ENCODE assay signal across 22 mouse cellular contexts in the genomic region with DNA sequence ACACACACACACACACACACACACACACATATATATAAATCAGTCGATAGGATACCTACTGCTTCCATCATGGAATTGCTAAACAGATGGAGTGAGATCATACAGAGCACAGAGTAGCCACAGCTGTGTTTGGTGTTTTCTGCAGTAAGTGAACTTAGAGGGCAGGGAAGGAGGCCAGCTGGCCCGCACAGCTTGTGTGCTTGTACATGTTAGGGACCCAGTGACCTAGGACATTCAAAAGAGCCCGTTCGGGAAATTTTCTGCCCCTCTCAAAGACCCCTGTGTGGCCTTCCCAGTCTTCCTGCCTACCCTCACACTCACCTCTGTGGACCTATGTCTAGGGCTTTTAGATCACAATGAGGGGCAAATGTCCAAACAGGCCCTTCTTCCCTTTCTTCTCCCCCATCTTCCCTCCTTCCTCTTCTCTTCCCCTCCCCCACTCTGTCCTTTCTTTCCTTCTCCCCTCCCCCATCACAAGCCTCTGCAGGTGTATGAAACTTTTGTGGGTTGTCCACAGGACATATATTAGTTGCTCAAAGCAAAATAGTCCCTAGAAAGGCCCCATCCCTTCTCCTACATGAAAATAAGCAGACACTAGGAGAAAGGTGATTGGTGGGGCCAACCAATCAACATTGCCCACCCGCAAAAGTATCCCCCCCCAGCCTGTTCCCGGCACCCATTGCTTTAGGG. TPM values are rescaled to one million over a fixed set of nuclear protein-coding genes. Genes with fewer than 3 reads are reported as not detected.
A peak's percentile ranks its signal among the peaks of the same experiment; 100 is the strongest.
DNase-seq lines count a peak whose midpoint lies in the region; ATAC-seq and TF ChIP-seq lines count a peak whose summit lies in the region.
"Had no signal": no experiment of that assay in that cellular context is flagged by ENCODE, and none has a peak within 500 bp of the region (broad histone marks: within the 10 kb centered on the region; RNA-seq: fewer than 3 reads in every experiment).

No protein-coding gene starts in this region.

- peaks cover 42% of the 10 kb centered on the region for H3K4me1 ChIP-seq in intestine, embryonic 14.5 days (replicated peaks; ENCODE audit: control insufficient read depth, insufficient read depth, low read length)
- peaks cover 10% of the 10 kb centered on the region; the same call in 1 of the 2 replicates for H3K4me1 ChIP-seq in intestine, embryonic 16.5 days (ENCODE audit: control insufficient read depth, insufficient read depth, low read length)
- peaks cover 27% of the 10 kb centered on the region for H3K4me1 ChIP-seq in lung, embryonic 14.5 days (ENCODE audit: insufficient read depth)
- peaks cover 19% of the 10 kb centered on the region for H3K4me1 ChIP-seq in ES-Bruce4 (ENCODE audit: control insufficient read depth, insufficient read depth, low read length)
- H3K4me1 ChIP-seq: hindbrain, embryonic 15.5 days had no signal

- DNase-seq in intestine, embryonic 14.5 days (ENCODE audit: low spot score), result no peak
- DNase-seq in lung, embryonic 14.5 days, result peak; percentile 63
- DNase-seq in lung, postnatal 25 days (ENCODE audit: low spot score), result no peak
- peak; percentile 23 for DNase-seq in brain, embryonic 14.5 days (ENCODE audit: low read depth)
- no peak for DNase-seq in layer of hippocampus, postnatal 25 days (ENCODE audit: extremely low spot score in 1 of 2, low spot score in 1 of 2)
- DNase-seq: cerebellum, adult 9-11 months; gastrocnemius, postnatal 10 days; spleen, adult 18-20 months had no signal

- H3K9ac ChIP-seq in intestine, embryonic 14.5 days (ENCODE audit: low read length), result no peak overlapping the region
- H3K9ac ChIP-seq in intestine, embryonic 16.5 days (ENCODE audit: low read depth, low read length), result no peak overlapping the region
- H3K9ac ChIP-seq in lung, embryonic 14.5 days, result no peak overlapping the region
- H3K9ac ChIP-seq in ES-Bruce4 (ENCODE audit: low read depth, poor library complexity, severe bottlenecking), result no peak overlapping the region
- H3K9ac ChIP-seq: forebrain, embryonic 12.5 days; hindbrain, embryonic 15.5 days; limb, embryonic 12.5 days; stomach, embryonic 15.5 days had no signal

- H3K4me2 ChIP-seq in intestine, embryonic 14.5 days (ENCODE audit: low read length), result no peak overlapping the region
- no peak overlapping the region for H3K4me2 ChIP-seq in intestine, embryonic 16.5 days (ENCODE audit: low read depth, low read length)
- no peak overlapping the region for H3K4me2 ChIP-seq in lung, embryonic 14.5 days
- H3K4me2 ChIP-seq: forebrain, embryonic 12.5 days; hindbrain, embryonic 15.5 days; limb, embryonic 12.5 days; stomach, embryonic 15.5 days had no signal

- no peak for TF ChIP-seq CTCF in lung, embryonic 14.5 days (IDR thresholded peaks at IDR 0.05; ENCODE audit: low read depth)
- no peak for TF ChIP-seq CTCF in ES-Bruce4 (IDR thresholded peaks at IDR 0.05; ENCODE audit: low read depth, low read length)
- no peak for TF ChIP-seq CTCF in brain, embryonic 14.5 days (IDR thresholded peaks at IDR 0.05; ENCODE audit: borderline replicate concordance, extremely low read depth, insufficient read depth, insufficient read length)

- TF ChIP-seq POLR2A in ES-Bruce4 (IDR thresholded peaks at IDR 0.05; ENCODE audit: insufficient read depth, low read length), result no peak
- no peak for TF ChIP-seq POLR2A in brain, embryonic 14.5 days (IDR thresholded peaks at IDR 0.05; ENCODE audit: borderline replicate concordance, extremely low read depth, insufficient read depth, insufficient read length, poor library complexity, severe bottlenecking)

- ATAC-seq in intestine, embryonic 14.5 days (replicated peaks; ENCODE audit: low FRiP score, low TSS enrichment, low read depth), result no peak
- no peak; the same call in 1 of the 2 replicates for ATAC-seq in intestine, embryonic 16.5 days
- 0 out of 2 replicates have a peak, but pooled peaks have one; percentile 29 for ATAC-seq in lung, embryonic 14.5 days (ENCODE audit: insufficient read depth)

- no peaks in the 10 kb centered on the region for H3K27me3 ChIP-seq in intestine, embryonic 14.5 days (replicated peaks; ENCODE audit: control insufficient read depth, insufficient read depth, low read length)
- no peaks in the 10 kb centered on the region for H3K27me3 ChIP-seq in intestine, embryonic 16.5 days (replicated peaks; ENCODE audit: control insufficient read depth, insufficient read depth, low read length)
- no peaks in the 10 kb centered on the region for H3K27me3 ChIP-seq in lung, embryonic 14.5 days (ENCODE audit: insufficient read depth, low read length)
- no peaks in the 10 kb centered on the region for H3K27me3 ChIP-seq in ES-Bruce4 (ENCODE audit: control insufficient read depth, insufficient read depth, low read length, poor library complexity, severe bottlenecking)
- H3K27me3 ChIP-seq: hindbrain, embryonic 15.5 days; stomach, embryonic 15.5 days had no signal

- H3K27ac ChIP-seq in intestine, embryonic 14.5 days (ENCODE audit: low read depth), result peak overlapping the region; percentile 27; the same call in 1 of the 2 replicates
- no peak overlapping the region for H3K27ac ChIP-seq in intestine, embryonic 16.5 days (ENCODE audit: low read length)
- H3K27ac ChIP-seq in lung, embryonic 14.5 days (ENCODE audit: low read depth), result no peak overlapping the region
- peak overlapping the region; percentile 26; the same call in 1 of the 2 replicates for H3K27ac ChIP-seq in ES-Bruce4 (ENCODE audit: insufficient read depth, low read length)
- H3K27ac ChIP-seq: forebrain, embryonic 12.5 days; hindbrain, embryonic 15.5 days; limb, embryonic 12.5 days; stomach, embryonic 15.5 days had no signal

- no peaks in the 10 kb centered on the region for H3K36me3 ChIP-seq in intestine, embryonic 14.5 days (ENCODE audit: control insufficient read depth, insufficient read depth, low read length)
- no peaks in the 10 kb centered on the region for H3K36me3 ChIP-seq in intestine, embryonic 16.5 days (ENCODE audit: control insufficient read depth, insufficient read depth, low read length)
- H3K36me3 ChIP-seq in lung, embryonic 14.5 days (ENCODE audit: insufficient read depth), result no peaks in the 10 kb centered on the region
- no peaks in the 10 kb centered on the region for H3K36me3 ChIP-seq in ES-Bruce4 (ENCODE audit: control insufficient read depth, insufficient read depth, low read length, poor library complexity, severe bottlenecking)
- H3K36me3 ChIP-seq: forebrain, embryonic 12.5 days; hindbrain, embryonic 15.5 days; limb, embryonic 12.5 days; stomach, embryonic 15.5 days had no signal

- H3K4me3 ChIP-seq in intestine, embryonic 14.5 days (ENCODE audit: low read depth, low read length), result no peak overlapping the region
- no peak overlapping the region for H3K4me3 ChIP-seq in intestine, embryonic 16.5 days (ENCODE audit: low read length)
- no peak overlapping the region for H3K4me3 ChIP-seq in lung, embryonic 14.5 days (ENCODE audit: low read depth, low read length)
- H3K4me3 ChIP-seq in ES-Bruce4 (ENCODE audit: low read depth, low read length), result no peak overlapping the region
- H3K4me3 ChIP-seq: forebrain, embryonic 12.5 days; hindbrain, embryonic 15.5 days; limb, embryonic 12.5 days; stomach, embryonic 15.5 days had no signal

- TF ChIP-seq EP300 in ES-Bruce4 (IDR thresholded peaks at IDR 0.05; ENCODE audit: insufficient read depth, low read depth, low read length), result no peak

- 25% methylated on average over 6 of the region's 6 CpGs for WGBS in intestine, embryonic 14.5 days
- WGBS in intestine, embryonic 16.5 days, result 36% methylated on average over 6 of the region's 6 CpGs
- WGBS in lung, embryonic 14.5 days, result 25% methylated on average over 6 of the region's 6 CpGs

- H3K9me3 ChIP-seq in intestine, embryonic 14.5 days (ENCODE audit: control insufficient read depth, low read length), result no peaks in the 10 kb centered on the region
- no peaks in the 10 kb centered on the region for H3K9me3 ChIP-seq in intestine, embryonic 16.5 days (ENCODE audit: control insufficient read depth, low read length)
- H3K9me3 ChIP-seq in lung, embryonic 14.5 days (ENCODE audit: low read depth, low read length), result no peaks in the 10 kb centered on the region
- H3K9me3 ChIP-seq in ES-Bruce4 (replicated peaks; ENCODE audit: control insufficient read depth, insufficient read depth, low read length, poor library complexity, severe bottlenecking), result no peaks in the 10 kb centered on the region
- H3K9me3 ChIP-seq: forebrain, embryonic 12.5 days; hindbrain, embryonic 15.5 days; limb, embryonic 12.5 days; megakaryocyte, embryonic 14.5 days; stomach, embryonic 15.5 days had no signal

RNA-seq across cellular contexts. Expression of a gene that starts 11.5 kb away (rescaled TPM):
- 41.2 and 42.1 TPM in 2 replicates for polyA plus RNA-seq in intestine, embryonic 14.5 days (2014; fragmentation: Nextera tagmentation; extraction: Ambion mirVana)
- polyA plus RNA-seq in intestine, embryonic 16.5 days (2015; fragmentation: Nextera tagmentation; extraction: Ambion mirVana), result 23.8 and 25.5 TPM in 2 replicates
- polyA plus RNA-seq in lung, embryonic 14.5 days (2014; fragmentation: Nextera tagmentation; extraction: Ambion mirVana), result 25.6 and 26.3 TPM in 2 replicates
- 45.4 and 48.0 TPM in 2 replicates for polyA plus RNA-seq in ES-Bruce4 (2011; ENCODE audit: insufficient read depth, insufficient read length, low read depth, missing spikeins)
- polyA plus RNA-seq in brain, embryonic 14.5 days (2012; rRNA removed), result 2.0 and 3.5 TPM in 2 replicates
- total RNA-seq in layer of hippocampus, postnatal 25 days (2021), result 10 to 100 TPM; 27.1 to 28.9 TPM

RNA-seq across cellular contexts. Expression of a gene that starts 37.6 kb away (rescaled TPM):
- not detected in 2 replicates for polyA plus RNA-seq in intestine, embryonic 14.5 days (2014; fragmentation: Nextera tagmentation; extraction: Ambion mirVana)
- not detected in 2 replicates for polyA plus RNA-seq in intestine, embryonic 16.5 days (2015; fragmentation: Nextera tagmentation; extraction: Ambion mirVana)
- not detected in 2 replicates for polyA plus RNA-seq in lung, embryonic 14.5 days (2014; fragmentation: Nextera tagmentation; extraction: Ambion mirVana)
- polyA plus RNA-seq in ES-Bruce4 (2011; ENCODE audit: insufficient read depth, insufficient read length, low read depth, missing spikeins), result not detected in 2 replicates
- polyA plus RNA-seq in brain, embryonic 14.5 days (2012; rRNA removed), result not detected in 2 replicates
- total RNA-seq in layer of hippocampus, postnatal 25 days (2021), result not detected
- total RNA-seq: gastrocnemius, postnatal 10 days; midbrain, postnatal 0 days had no signal
- polyA plus RNA-seq: forebrain, embryonic 12.5 days; frontal cortex, adult 2 months; heart, postnatal 0 days; hindbrain, embryonic 15.5 days; kidney, embryonic 14.5 days; limb, embryonic 12.5 days; liver, embryonic 16.5 days; midbrain, postnatal 0 days; neural tube, embryonic 11.5 days; thymus, postnatal 0 days had no signal

Comparison
In these comparisons a context has a peak if more than half of its experiments do, and no peak if none do; other contexts are left out.
1. DNase-seq: peak in lung, embryonic 14.5 days (single experiment) and brain, embryonic 14.5 days (single experiment); none in intestine, embryonic 14.5 days (single experiment), lung, postnatal 25 days (single experiment) and layer of hippocampus, postnatal 25 days (0 of 2).
2. H3K27ac ChIP-seq: peak in intestine, embryonic 14.5 days (single experiment) and ES-Bruce4 (single experiment); none in intestine, embryonic 16.5 days (single experiment) and lung, embryonic 14.5 days (single experiment).